28 mouse cellular contexts compared by ENCODE assay signal in the genomic region with DNA sequence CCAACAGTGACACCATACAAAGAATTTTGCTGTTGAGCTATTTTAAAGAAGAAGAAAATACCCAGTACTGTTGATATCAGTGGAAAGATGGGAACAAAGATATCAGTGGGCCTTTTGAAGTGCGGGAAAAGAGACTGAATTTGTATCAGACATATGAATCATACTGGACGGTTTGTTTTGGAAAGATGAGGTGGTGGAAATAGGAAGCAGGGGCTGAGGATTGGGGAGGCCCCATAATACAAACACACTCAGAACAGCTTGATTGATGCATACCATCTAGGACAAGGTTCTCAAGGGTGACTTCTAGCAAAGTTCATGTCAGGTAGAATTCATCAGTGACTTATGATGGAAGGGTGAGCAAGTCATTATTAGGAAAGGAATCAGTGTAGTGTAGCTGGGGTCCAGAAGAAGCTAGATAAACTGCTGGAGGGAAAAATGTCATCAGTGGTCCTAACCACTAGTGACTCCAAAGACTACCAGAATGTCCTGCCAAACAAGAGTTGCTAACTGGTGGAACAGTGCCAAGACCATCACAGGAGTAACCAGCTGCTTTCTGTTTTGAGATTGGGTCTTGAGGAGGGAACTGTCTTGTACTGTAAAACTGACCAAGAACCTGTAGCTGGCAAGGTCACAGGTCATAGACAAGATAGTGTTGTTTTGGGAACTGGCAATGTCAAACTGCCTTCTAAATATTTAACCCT.
DNase-seq lines count a peak whose midpoint lies in the region; ATAC-seq and TF ChIP-seq lines count a peak whose summit lies in the region.
"Had no signal": no experiment of that assay in that cellular context is flagged by ENCODE, and none has a peak within 500 bp of the region (broad histone marks: within the 10 kb centered on the region; RNA-seq: fewer than 3 reads in every experiment).

No protein-coding gene starts in this region.

- no peak overlapping the region for H3K9ac ChIP-seq in lung, embryonic 14.5 days
- no peak overlapping the region for H3K9ac ChIP-seq in lung, postnatal 0 days (replicated peaks; ENCODE audit: low read depth)
- H3K9ac ChIP-seq: embryonic facial prominence, embryonic 13.5 days; forebrain, embryonic 12.5 days; forebrain, embryonic 15.5 days; heart, embryonic 12.5 days; heart, embryonic 15.5 days; hindbrain, embryonic 13.5 days had no signal

- H3K27ac ChIP-seq in lung, embryonic 14.5 days (ENCODE audit: low read depth), result no peak overlapping the region
- H3K27ac ChIP-seq in lung, postnatal 0 days (ENCODE audit: low read length), result no peak overlapping the region
- H3K27ac ChIP-seq: embryonic facial prominence, embryonic 10.5 days; embryonic facial prominence, embryonic 13.5 days; forebrain, embryonic 12.5 days; forebrain, embryonic 15.5 days; heart, embryonic 15.5 days; hindbrain, embryonic 10.5 days; hindbrain, embryonic 13.5 days had no signal

- no peaks in the 10 kb centered on the region for H3K36me3 ChIP-seq in lung, embryonic 14.5 days (ENCODE audit: insufficient read depth)
- no peaks in the 10 kb centered on the region for H3K36me3 ChIP-seq in lung, postnatal 0 days (ENCODE audit: insufficient read depth, low read length)
- H3K36me3 ChIP-seq: embryonic facial prominence, embryonic 10.5 days; embryonic facial prominence, embryonic 13.5 days; forebrain, embryonic 12.5 days; forebrain, embryonic 15.5 days; G1E; heart, embryonic 12.5 days; heart, embryonic 15.5 days; hindbrain, embryonic 10.5 days; hindbrain, embryonic 13.5 days had no signal

- TF ChIP-seq POLR2A in lung, adult 2 months (IDR thresholded peaks at IDR 0.05; ENCODE audit: borderline replicate concordance, extremely low read depth, low read depth, low read length), result no peak

- no peak for TF ChIP-seq EP300 in lung, postnatal 0 days (IDR thresholded peaks at IDR 0.05)

- H3K27me3 ChIP-seq in lung, embryonic 14.5 days (ENCODE audit: insufficient read depth, low read length), result no peaks in the 10 kb centered on the region
- H3K27me3 ChIP-seq in lung, postnatal 0 days (replicated peaks; ENCODE audit: insufficient read depth, low read length), result no peaks in the 10 kb centered on the region
- H3K27me3 ChIP-seq: embryonic facial prominence, embryonic 13.5 days; forebrain, embryonic 12.5 days; forebrain, embryonic 15.5 days; heart, embryonic 12.5 days; heart, embryonic 15.5 days; hindbrain, embryonic 13.5 days had no signal

- no peak overlapping the region for H3K4me3 ChIP-seq in lung, embryonic 14.5 days (ENCODE audit: low read depth, low read length)
- H3K4me3 ChIP-seq in lung, adult 2 months (replicated peaks; ENCODE audit: extremely low read depth, low read depth, low read length), result no peak overlapping the region
- H3K4me3 ChIP-seq in lung, postnatal 0 days (ENCODE audit: low read depth, low read length), result no peak overlapping the region
- H3K4me3 ChIP-seq: embryonic facial prominence, embryonic 10.5 days; embryonic facial prominence, embryonic 13.5 days; erythroblast, embryonic 14.5 days; forebrain, embryonic 12.5 days; forebrain, embryonic 15.5 days; heart, embryonic 12.5 days; heart, embryonic 15.5 days; hindbrain, embryonic 10.5 days; hindbrain, embryonic 13.5 days had no signal

- DNase-seq in lung, embryonic 14.5 days, result peak; percentile 78
- DNase-seq in lung, adult 2 months, result no peak
- DNase-seq in lung, postnatal 0 days (ENCODE audit: low spot score), result peak; percentile 58
- no peak for DNase-seq in lung, postnatal 25 days (ENCODE audit: low spot score)
- peak; percentile 45 for DNase-seq in NIH3T3 (ENCODE audit: low read depth)
- DNase-seq in lung, postnatal 36 days, result peak; percentile 6
- no peak for DNase-seq in left cerebral cortex, adult 11 months (ENCODE audit: low spot score)
- DNase-seq in urinary bladder, postnatal 10 days (ENCODE audit: low spot score), result no peak
- DNase-seq: adrenal gland, postnatal 10 days; adrenal gland, postnatal 36 days; cerebellum, adult 18-20 months; cerebellum, adult 9-10 months; cerebellum, postnatal 36 days; embryo, embryonic 11 days; gastrocnemius, postnatal 25 days; heart, adult 18-20 months; heart, postnatal 36 days had no signal

- no peak overlapping the region for H3K4me2 ChIP-seq in lung, embryonic 14.5 days
- no peak overlapping the region for H3K4me2 ChIP-seq in lung, postnatal 0 days (replicated peaks; ENCODE audit: low read depth, low read length)
- H3K4me2 ChIP-seq: embryonic facial prominence, embryonic 13.5 days; forebrain, embryonic 12.5 days; forebrain, embryonic 15.5 days; heart, embryonic 12.5 days; heart, embryonic 15.5 days; hindbrain, embryonic 13.5 days had no signal

- no peak for TF ChIP-seq CTCF in lung, embryonic 14.5 days (IDR thresholded peaks at IDR 0.05; ENCODE audit: low read depth)
- TF ChIP-seq CTCF in lung, adult 2 months (IDR thresholded peaks at IDR 0.05; ENCODE audit: insufficient read depth, low read length), result no peak
- no peak for TF ChIP-seq CTCF in lung, postnatal 0 days (IDR thresholded peaks at IDR 0.05)

- no peaks in the 10 kb centered on the region for H3K9me3 ChIP-seq in lung, embryonic 14.5 days (ENCODE audit: low read depth, low read length)
- H3K9me3 ChIP-seq in lung, postnatal 0 days (ENCODE audit: low read length), result no peaks in the 10 kb centered on the region
- H3K9me3 ChIP-seq: embryonic facial prominence, embryonic 10.5 days; embryonic facial prominence, embryonic 13.5 days; forebrain, embryonic 12.5 days; forebrain, embryonic 15.5 days; G1E; heart, embryonic 12.5 days; heart, embryonic 15.5 days; hindbrain, embryonic 10.5 days; hindbrain, embryonic 13.5 days had no signal

- 28% methylated on average over 2 of the region's 2 CpGs for WGBS in lung, embryonic 14.5 days
- WGBS in lung, adult 2 months, result 33% methylated on average over 2 of the region's 2 CpGs
- 32% methylated on average over 2 of the region's 2 CpGs for WGBS in lung, postnatal 0 days

- no peaks in the 10 kb centered on the region for H3K4me1 ChIP-seq in lung, embryonic 14.5 days (ENCODE audit: insufficient read depth)
- no peaks in the 10 kb centered on the region for H3K4me1 ChIP-seq in lung, adult 2 months (ENCODE audit: control insufficient read depth, insufficient read depth, low read length)
- H3K4me1 ChIP-seq in lung, postnatal 0 days (ENCODE audit: insufficient read depth, low read depth, low read length), result no peaks in the 10 kb centered on the region
- H3K4me1 ChIP-seq: embryonic facial prominence, embryonic 10.5 days; embryonic facial prominence, embryonic 13.5 days; forebrain, embryonic 12.5 days; forebrain, embryonic 15.5 days; heart, embryonic 12.5 days; heart, embryonic 15.5 days; hindbrain, embryonic 10.5 days; hindbrain, embryonic 13.5 days had no signal

- ATAC-seq in lung, embryonic 14.5 days (ENCODE audit: insufficient read depth), result peak; percentile 84
- ATAC-seq in lung, postnatal 0 days, result peak; percentile 21; the same call in 1 of the 2 replicates
- ATAC-seq: forebrain, embryonic 15.5 days; hindbrain, embryonic 16.5 days had no signal

Comparison
In these comparisons a context has a peak if more than half of its experiments do, and no peak if none do; other contexts are left out.
1. DNase-seq: peak in lung, embryonic 14.5 days (single experiment), lung, postnatal 0 days (single experiment), NIH3T3 (single experiment) and lung, postnatal 36 days (single experiment); none in lung, adult 2 months (single experiment), lung, postnatal 25 days (single experiment), left cerebral cortex, adult 11 months (single experiment) and urinary bladder, postnatal 10 days (single experiment).